Mouse (Mus musculus) spleen, embryonic (tissue): Measurements from ENCODE around the gene Sult6b2.

Experiments
- CTCF ChIA-PET: fragments of 350-600 bp; sonication (Branson Sonifier 250); formaldehyde crosslinking; loops from one replicate; lab custom pipeline; 2022; lab: Charles Lee

The Sult6b2 gene

GRCm38 (mm10) chr6:142738637-142739036, 65.7 kb downstream of the Sult6b2 start:
- CTCF ChIA-PET = no interaction called here

GRCm38 (mm10) chr6:142738225-142738624, 66.1 kb downstream of the Sult6b2 start:
- CTCF ChIA-PET = no interaction called here

- CTCF ChIA-PET = no interaction called here
Measured at GRCm38 (mm10) chr6:142735302-142736005, 68.8 kb downstream of the Sult6b2 start.
